Mouse (Mus musculus) cerebellum, adult (tissue): Measurements from ENCODE around the gene Tnpo3.

Source experiments
- ATAC-seq: cut with Nextera tagmentation; 2 replicates; pipeline ENCODE4 v1.9.2; 2017; ENCODE audit warnings: mild to moderate bottlenecking, moderate library complexity, mixed read lengths; ENCODE audit not compliant: insufficient number of reproducible peaks, low FRiP score, low TSS enrichment

The Tnpo3 gene

GRCm38 (mm10) chr6:29528561-29529443 lies 80.9 kb downstream of the Tnpo3 start:
- ATAC-seq = no peak

GRCm38 (mm10) chr6:29528165-29528505 lies 81.6 kb downstream of the Tnpo3 start:
- ATAC-seq = no peak

GRCm38 (mm10) chr6:29527361-29528164 lies 82.1 kb downstream of the Tnpo3 start:
- ATAC-seq = no peak

- no peak for ATAC-seq
These were observed 83.1 kb downstream of the Tnpo3 start, which contains the start of gene Irf5 for GRCm38 (mm10) chr6:29526281-29527251. Gene Irf5 (plus strand): TSS chr6:29526625.

GRCm38 (mm10) chr6:29525256-29525655 lies 84.4 kb downstream of the Tnpo3 start:
- ATAC-seq = no peak

- ATAC-seq = no peak
These were observed 85.6 kb downstream of the Tnpo3 start for GRCm38 (mm10) chr6:29524034-29524489.

GRCm38 (mm10) chr6:29523301-29524033 lies 86.2 kb downstream of the Tnpo3 start:
- ATAC-seq = no peak

- no peak for ATAC-seq
These were observed 86.9 kb downstream of the Tnpo3 start for GRCm38 (mm10) chr6:29522626-29523300.

GRCm38 (mm10) chr6:29517139-29517538 lies 92.5 kb downstream of the Tnpo3 start:
- ATAC-seq = 0 out of 2 replicates have a peak, but pooled peaks have one; percentile 45

- no peak for ATAC-seq
These were observed 96.4 kb downstream of the Tnpo3 start for GRCm38 (mm10) chr6:29513284-29513683.

GRCm38 (mm10) chr6:29509086-29509485 lies 100.6 kb downstream of the Tnpo3 start:
- no peak for ATAC-seq

GRCm38 (mm10) chr6:29507447-29508309 lies 102.0 kb downstream of the Tnpo3 start, which contains the start of gene Kcp:
Gene Kcp (minus strand): TSS chr6:29507952.
- no peak for ATAC-seq

- ATAC-seq = no peak
These were observed 102.9 kb downstream of the Tnpo3 start for GRCm38 (mm10) chr6:29506834-29507233.

GRCm38 (mm10) chr6:29505493-29505892 lies 104.2 kb downstream of the Tnpo3 start:
- no peak for ATAC-seq

- no peak for ATAC-seq
These were observed 108.1 kb downstream of the Tnpo3 start for GRCm38 (mm10) chr6:29501599-29501998.

GRCm38 (mm10) chr6:29500810-29501209 lies 108.9 kb downstream of the Tnpo3 start:
- ATAC-seq = no peak

- ATAC-seq = no peak
These were observed 109.5 kb downstream of the Tnpo3 start for GRCm38 (mm10) chr6:29500177-29500576.

- no peak for ATAC-seq
These were observed 111.9 kb downstream of the Tnpo3 start for GRCm38 (mm10) chr6:29497791-29498190.
